Mouse (Mus musculus) MEL (cell line): ENCODE results near the gene Mrpl58. TPM values are rescaled to one million over a fixed set of nuclear protein-coding genes. Genes with fewer than 3 reads are reported as not detected.

Experiments
- DNase-seq: peaks from one replicate; pipeline ENCODE4 v3.0.0; 2011; ENCODE audit warnings: low read depth, low spot score
- H3K27ac ChIP-seq: 2 replicates; pipeline ENCODE4 v1.5.1; 2012; ENCODE audit warnings: low read depth, mild to moderate bottlenecking, control low read depth, low read length, moderate library complexity; ENCODE audit not compliant: control insufficient read depth
- H3K27me3 ChIP-seq, 2 experiments: fragments of 150-350 bp in 1 of 2; sonication (generic) in 1 of 2; 2 replicates each; pipeline ENCODE4 v1.6.1; 2012; ENCODE audit warnings: low read length in 2 of 2, mild to moderate bottlenecking in 2 of 2, improper control_type of control experiment in 1 of 2, moderate library complexity in 1 of 2; ENCODE audit not compliant: insufficient read depth in 2 of 2, control insufficient read depth in 1 of 2
- H3K36me3 ChIP-seq, 2 experiments: 2 replicates each; pipeline ENCODE4 v1.6.1; 2012 to 2014; ENCODE audit warnings: low read length in 2 of 2, improper control_type of control experiment in 1 of 2, inconsistent platforms in 1 of 2, mild to moderate bottlenecking in 1 of 2; ENCODE audit not compliant: insufficient read depth in 2 of 2, control insufficient read depth in 1 of 2
- H3K4me1 ChIP-seq, 2 experiments: fragments of 150-350 bp in 1 of 2; sonication (generic) in 1 of 2; 2 replicates each; pipeline ENCODE4 v1.6.1; 2012; ENCODE audit warnings: low read length in 2 of 2, improper control_type of control experiment in 1 of 2, mild to moderate bottlenecking in 1 of 2; ENCODE audit not compliant: insufficient read depth in 2 of 2, control insufficient read depth in 1 of 2
- H3K4me3 ChIP-seq, 2 experiments: fragments of 150-350 bp in 1 of 2; sonication (generic) in 1 of 2; 2 replicates each; pipeline ENCODE4 v1.5.1; 2012; ENCODE audit warnings: low read depth in 2 of 2, low read length in 2 of 2, mild to moderate bottlenecking in 2 of 2, moderate library complexity in 2 of 2, control low read depth in 1 of 2, improper control_type of control experiment in 1 of 2; ENCODE audit not compliant: control insufficient read depth in 1 of 2, insufficient read depth in 1 of 2
- H3K79me2 ChIP-seq: 2 replicates; pipeline ENCODE4 v1.6.1; 2012; ENCODE audit warnings: mild to moderate bottlenecking, low read length, moderate library complexity; ENCODE audit not compliant: control insufficient read depth, poor library complexity, insufficient read depth
- H3K9ac ChIP-seq: 2 replicates; pipeline ENCODE4 v1.6.1; 2012; ENCODE audit warnings: low read depth, mild to moderate bottlenecking, control low read depth, low read length, moderate library complexity; ENCODE audit not compliant: control insufficient read depth, poor library complexity, severe bottlenecking
- H3K9me3 ChIP-seq: fragments of 150-350 bp; sonication (generic); replicated peaks from 2 replicates; pipeline ENCODE4 v1.6.1; 2012; ENCODE audit warnings: mild to moderate bottlenecking, low read length, improper control_type of control experiment, moderate library complexity; ENCODE audit not compliant: insufficient read depth
- CHD2 ChIP-seq: IDR thresholded peaks from 2 replicates; pipeline ENCODE4 v1.6.1; 2011; ENCODE audit warnings: low read length, improper control_type of control experiment
- CTCF ChIP-seq, 3 experiments: IDR thresholded peaks in 2 of 3; conservative IDR thresholded peaks in 1 of 3; 2 replicates each; pipeline ENCODE4 v1.5.1; 2011 to 2012; ENCODE audit warnings: low read length in 3 of 3, low read depth in 2 of 3, mild to moderate bottlenecking in 2 of 3, improper control_type of control experiment in 1 of 3, inconsistent platforms in 1 of 3, mixed read lengths in 1 of 3, moderate library complexity in 1 of 3; ENCODE audit not compliant: control insufficient read depth in 1 of 3, insufficient read depth in 1 of 3, poor library complexity in 1 of 3, severe bottlenecking in 1 of 3
- GABPA ChIP-seq: IDR thresholded peaks from 2 replicates; pipeline ENCODE4 v1.6.1; 2012; ENCODE audit warnings: low read depth, mild to moderate bottlenecking, inconsistent platforms, low read length, improper control_type of control experiment, moderate library complexity
- JUND ChIP-seq: IDR thresholded peaks from 2 replicates; pipeline ENCODE4 v1.6.1; 2011; ENCODE audit warnings: low read depth, mild to moderate bottlenecking, improper control_type of control experiment, low read length
- KAT2A ChIP-seq: conservative IDR thresholded peaks from 2 replicates; pipeline ENCODE4 v1.6.1; 2012; ENCODE audit warnings: low read depth, low read length, improper control_type of control experiment, inconsistent platforms
- MAZ ChIP-seq: IDR thresholded peaks from 2 replicates; pipeline ENCODE4 v1.6.1; 2012; ENCODE audit warnings: low read depth, mild to moderate bottlenecking, inconsistent platforms, low read length, improper control_type of control experiment
- MEF2A ChIP-seq: IDR thresholded peaks from 2 replicates; pipeline ENCODE4 v1.6.1; 2014; ENCODE audit warnings: low read depth, mild to moderate bottlenecking, inconsistent platforms, low read length, improper control_type of control experiment; ENCODE audit not compliant: poor library complexity, insufficient replicate concordance, severe bottlenecking; ENCODE audit errors: extremely low read depth
- MXI1 ChIP-seq: IDR thresholded peaks from 2 replicates; pipeline ENCODE4 v1.6.1; 2011; ENCODE audit warnings: mild to moderate bottlenecking, low read depth, low read length, improper control_type of control experiment
- MYB ChIP-seq: IDR thresholded peaks from 2 replicates; pipeline ENCODE4 v1.6.1; 2011; ENCODE audit warnings: mild to moderate bottlenecking, low read depth, low read length, improper control_type of control experiment
- MYC ChIP-seq: IDR thresholded peaks from 2 replicates; pipeline ENCODE4 v1.6.1; 2011; ENCODE audit warnings: low read depth, mild to moderate bottlenecking, low read length, improper control_type of control experiment, moderate library complexity
- NELFE ChIP-seq: IDR thresholded peaks from 2 replicates; pipeline ENCODE4 v1.6.1; 2011; ENCODE audit warnings: low read depth, low read length, improper control_type of control experiment
- NRF1 ChIP-seq: IDR thresholded peaks from 2 replicates; pipeline ENCODE4 v1.6.1; 2014; ENCODE audit warnings: low read depth, mild to moderate bottlenecking, inconsistent platforms, low read length, improper control_type of control experiment, moderate library complexity; ENCODE audit not compliant: poor library complexity, insufficient read depth, severe bottlenecking
- POLR2A ChIP-seq, 2 experiments: IDR thresholded peaks; 2 replicates each; pipeline ENCODE4 v1.6.1; 2011 to 2012; ENCODE audit warnings: low read length in 2 of 2, mild to moderate bottlenecking in 2 of 2, control low read depth in 1 of 2, improper control_type of control experiment in 1 of 2, low read depth in 1 of 2, moderate library complexity in 1 of 2; ENCODE audit not compliant: control insufficient read depth in 1 of 2, insufficient read depth in 1 of 2, poor library complexity in 1 of 2
- POLR2AphosphoS2 ChIP-seq: IDR thresholded peaks from 2 replicates; pipeline ENCODE4 v1.6.1; 2011; ENCODE audit warnings: low read length, improper control_type of control experiment
- RCOR1 ChIP-seq: IDR thresholded peaks from 2 replicates; pipeline ENCODE4 v1.6.1; 2012; ENCODE audit warnings: low read depth, mild to moderate bottlenecking, inconsistent platforms, low read length, improper control_type of control experiment
- TAL1 ChIP-seq: IDR thresholded peaks from 2 replicates; pipeline ENCODE4 v1.6.1; 2012; ENCODE audit warnings: mild to moderate bottlenecking, inconsistent platforms, low read length, moderate library complexity, mixed read lengths
- UBTF ChIP-seq: IDR thresholded peaks from 2 replicates; pipeline ENCODE4 v1.6.1; 2012; ENCODE audit warnings: low read depth, mild to moderate bottlenecking, inconsistent platforms, low read length, improper control_type of control experiment, moderate library complexity, borderline replicate concordance; ENCODE audit not compliant: insufficient read depth
- USF2 ChIP-seq, 2 experiments: IDR thresholded peaks; 2 replicates each; pipeline ENCODE4 v1.6.1; 2011 to 2012; ENCODE audit warnings: improper control_type of control experiment in 2 of 2, low read length in 2 of 2, borderline replicate concordance in 1 of 2, inconsistent platforms in 1 of 2, low read depth in 1 of 2, mild to moderate bottlenecking in 1 of 2; ENCODE audit not compliant: insufficient read depth in 1 of 2
- ZC3H11A ChIP-seq: IDR thresholded peaks from 2 replicates; pipeline ENCODE4 v1.6.1; 2012; ENCODE audit warnings: low read depth, mild to moderate bottlenecking, inconsistent platforms, low read length, improper control_type of control experiment
- ZMIZ1 ChIP-seq: IDR thresholded peaks from 2 replicates; pipeline ENCODE4 v1.6.1; 2012; ENCODE audit warnings: low read depth, mild to moderate bottlenecking, inconsistent platforms, low read length, improper control_type of control experiment, moderate library complexity
- ZNF384 ChIP-seq: IDR thresholded peaks from 2 replicates; pipeline ENCODE4 v1.6.1; 2012; ENCODE audit warnings: low read depth, mild to moderate bottlenecking, inconsistent platforms, low read length, improper control_type of control experiment
- polyA plus RNA-seq, 2 experiments: library from polyadenylated mRNA; stranded (reverse) in 1 of 2; unstranded in 1 of 2; fragments of >175 nt in 1 of 2; fragments of >200 nt in 1 of 2; gene quantifications; 2 replicates each; pipeline versions ENCODE4 v1.2.1 to v1.2.4; 2012; ENCODE audit warnings: low replicate concordance in 2 of 2, low read depth in 1 of 2; ENCODE audit not compliant: insufficient read length in 2 of 2, insufficient read depth in 1 of 2, missing spikeins in 1 of 2
- total RNA-seq: library from RNA; depleted of rRNA; stranded (reverse); fragments of 300-350 nt; gene quantifications from 2 replicates; pipeline ENCODE4 v1.2.3, GENCODE M21; 2012

The Mrpl58 gene
- total and polyA plus RNA-seq, 3 experiments: 137 TPM; not detected in 1

DNA sequence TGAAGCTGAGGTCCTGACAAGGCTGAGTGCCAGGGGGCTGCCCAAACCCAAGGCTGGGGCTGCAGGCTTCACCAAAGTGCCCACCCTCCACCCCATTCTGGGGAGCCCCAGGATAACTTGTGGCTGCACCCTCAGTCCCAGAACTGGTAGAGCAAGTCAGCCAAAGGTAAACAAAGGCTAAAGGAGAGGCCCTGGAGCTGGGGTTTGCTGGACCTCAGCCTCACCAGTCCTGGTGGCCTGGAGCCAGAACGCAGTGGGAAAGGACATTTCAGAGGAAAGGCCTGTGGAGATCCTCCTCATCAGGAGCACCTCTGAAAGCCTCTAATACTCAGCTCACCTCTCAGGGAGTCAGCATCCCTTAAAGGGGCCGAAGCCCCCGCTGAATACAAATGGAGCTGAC, 39.4 kb upstream of the Mrpl58 start:
- H3K27me3 ChIP-seq: no peaks in the 10 kb centered on the region; a peak in 1 of 4 replicates
- TF ChIP-seq ZNF384: no peak
- TF ChIP-seq MYB: no peak
- no peak for TF ChIP-seq JUND
- no peak for TF ChIP-seq RCOR1
- TF ChIP-seq GABPA: no peak
- no peak for TF ChIP-seq MAZ
- no peak for TF ChIP-seq MEF2A
- TF ChIP-seq MYC: no peak
- TF ChIP-seq TAL1: no peak
- H3K79me2 ChIP-seq: no peaks in the 10 kb centered on the region
- peaks cover 0 to 5% of the 10 kb centered on the region in 2 experiments; a peak in 2 of 4 replicates for H3K36me3 ChIP-seq
- no peaks in the 10 kb centered on the region for H3K9me3 ChIP-seq
- no peak for DNase-seq
- peaks cover 3 to 17% of the 10 kb centered on the region in 2 experiments; a peak in 3 of 4 replicates for H3K4me1 ChIP-seq
- no peak overlapping the region for H3K9ac ChIP-seq
- no peak overlapping the region for H3K27ac ChIP-seq
- H3K4me3 ChIP-seq: no peak overlapping the region

DNA sequence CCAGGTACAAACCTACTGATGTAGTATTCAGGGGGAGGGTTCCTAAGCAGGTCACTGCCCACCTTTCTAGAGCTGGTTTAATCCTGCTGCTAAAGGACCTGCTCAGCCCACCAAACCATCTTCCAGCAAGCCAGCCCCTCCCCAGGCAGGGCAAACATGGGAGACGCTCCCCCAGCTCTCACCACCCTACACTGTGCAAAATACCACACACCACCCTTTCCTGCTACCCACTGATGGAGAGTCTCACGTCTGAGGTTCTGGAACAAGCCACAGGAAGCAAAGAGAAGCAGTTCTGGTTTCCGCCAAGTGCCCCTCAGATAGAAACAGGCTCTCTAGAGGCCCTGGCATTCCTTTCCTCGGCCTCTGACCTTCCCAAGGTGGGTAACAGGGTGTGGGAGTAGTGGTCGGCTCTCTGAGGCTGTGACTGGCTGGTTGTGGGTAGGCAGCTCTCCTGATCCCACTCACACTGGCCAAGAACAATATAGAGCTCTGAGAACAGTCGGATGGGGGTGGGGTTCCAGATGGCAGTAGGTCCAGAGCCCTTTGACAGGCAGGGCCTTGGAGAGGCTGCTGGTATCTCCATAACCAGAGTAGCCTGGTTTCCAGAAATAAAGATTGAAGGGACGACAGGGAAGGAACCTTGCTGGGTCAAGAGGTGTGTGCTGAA, 37.4 kb upstream of the Mrpl58 start:
- no peak overlapping the region for H3K27ac ChIP-seq
- no peak for DNase-seq
- H3K9me3 ChIP-seq: no peaks in the 10 kb centered on the region
- no peaks in the 10 kb centered on the region; a peak in 2 of 4 replicates for H3K27me3 ChIP-seq
- no peak overlapping the region for H3K4me3 ChIP-seq
- peaks cover 0 to 5% of the 10 kb centered on the region in 2 experiments; a peak in 2 of 4 replicates for H3K36me3 ChIP-seq
- H3K9ac ChIP-seq: no peak overlapping the region
- no peaks in the 10 kb centered on the region for H3K79me2 ChIP-seq
- peaks cover 3 to 9% of the 10 kb centered on the region in 2 experiments; a peak in 3 of 4 replicates for H3K4me1 ChIP-seq
- no peak for TF ChIP-seq NELFE
- TF ChIP-seq CTCF (IDR thresholded peaks at IDR 0.05 in 2 of 3, conservative IDR thresholded peaks at IDR 0.05 in 1 of 3; ENCODE audit: control insufficient read depth in 1 of 3, insufficient read depth in 1 of 3, low read depth in 2 of 3, low read length in 3 of 3, poor library complexity in 1 of 3, severe bottlenecking in 1 of 3): no peak
- TF ChIP-seq JUND: no peak
- TF ChIP-seq TAL1: no peak
- no peak for TF ChIP-seq USF2 (IDR thresholded peaks at IDR 0.05; ENCODE audit: borderline replicate concordance in 1 of 2, insufficient read depth in 1 of 2, low read depth in 1 of 2, low read length in 2 of 2)
- TF ChIP-seq ZC3H11A: no peak
- TF ChIP-seq MXI1: no peak
- TF ChIP-seq POLR2AphosphoS2: no peak
- no peak for TF ChIP-seq CHD2
- no peak for TF ChIP-seq KAT2A
- no peak for TF ChIP-seq UBTF
- no peak for TF ChIP-seq POLR2A (IDR thresholded peaks at IDR 0.05; ENCODE audit: control insufficient read depth in 1 of 2, insufficient read depth in 1 of 2, low read depth in 1 of 2, low read length in 2 of 2, poor library complexity in 1 of 2)
- TF ChIP-seq ZMIZ1: no peak
- TF ChIP-seq NRF1: no peak
- TF ChIP-seq MYC: no peak
- TF ChIP-seq, all 39 proteins: peak for 0
